Mouse (Mus musculus) forebrain, embryonic 12.5 days (tissue): Measurements from ENCODE around the gene Gm47995. TPM values are rescaled to one million over a fixed set of nuclear protein-coding genes. Genes with fewer than 3 reads are reported as not detected.

Experiments used
- ATAC-seq: fragments of 200-750 bp; cut with Nextera tagmentation; 2 replicates; pipeline ENCODE4 v1.8.0; 2017; ENCODE audit warnings: moderate TSS enrichment; ENCODE audit not compliant: low FRiP score
- H3K27ac ChIP-seq: fragments of 300-500 bp; sonication (generic); 2 replicates; pipeline ENCODE4 v1.5.1; 2016; ENCODE audit warnings: mild to moderate bottlenecking
- H3K27me3 ChIP-seq: fragments of 300-500 bp; sonication (generic); 2 replicates; pipeline ENCODE4 v1.6.1; 2016; ENCODE audit warnings: mild to moderate bottlenecking
- H3K36me3 ChIP-seq: fragments of 300-500 bp; sonication (generic); replicated peaks from 2 replicates; pipeline ENCODE4 v1.6.1; 2016; ENCODE audit warnings: mild to moderate bottlenecking
- H3K4me1 ChIP-seq: fragments of 300-500 bp; sonication (generic); 2 replicates; pipeline ENCODE4 v1.6.1; 2016
- H3K4me2 ChIP-seq: fragments of 300-500 bp; sonication (generic); 2 replicates; pipeline ENCODE4 v1.6.1; 2016; ENCODE audit warnings: mild to moderate bottlenecking, moderate library complexity
- H3K4me3 ChIP-seq: fragments of 300-500 bp; sonication (generic); replicated peaks from 2 replicates; pipeline ENCODE4 v1.5.1; 2016; ENCODE audit warnings: mild to moderate bottlenecking
- H3K9ac ChIP-seq: fragments of 300-500 bp; sonication (generic); 2 replicates; pipeline ENCODE4 v1.6.1; 2016; ENCODE audit warnings: mild to moderate bottlenecking
- H3K9me3 ChIP-seq: fragments of 300-500 bp; sonication (generic); 2 replicates; pipeline ENCODE4 v1.6.1; 2016
- WGBS: fragments of 180-500 bp; shearing (Covaris S2); methylation state at CpG from one replicate; pipeline ENCODE4 v1.1.7; 2016; 5-methylcytosine and 5-hydroxymethylcytosine counted together
- polyA plus RNA-seq: library from polyadenylated mRNA; unstranded; fragments of >200 nt; fragmentation: Nextera tagmentation; extraction: Ambion mirVana; gene quantifications from 2 replicates; pipeline ENCODE4 v1.2.1, GENCODE M21; 2016

The Gm47995 gene
- polyA plus RNA-seq, 1 experiment from 2014 or later, result not detected

- no peaks in the 10 kb centered on the region for H3K9me3 ChIP-seq
- 91% methylated on average over 4 of the region's 4 CpGs for WGBS
- no peak overlapping the region for H3K4me2 ChIP-seq
- H3K27ac ChIP-seq, result no peak overlapping the region
- no peak overlapping the region for H3K4me3 ChIP-seq
- no peaks in the 10 kb centered on the region for H3K4me1 ChIP-seq
- H3K9ac ChIP-seq, result no peak overlapping the region
- ATAC-seq, result no peak
- no peaks in the 10 kb centered on the region for H3K36me3 ChIP-seq
- no peaks in the 10 kb centered on the region for H3K27me3 ChIP-seq
These were observed 46.5 kb downstream of the Gm47995 start for GRCm38 (mm10) chr1:151244761-151245160.

- no peaks in the 10 kb centered on the region for H3K36me3 ChIP-seq
- no peaks in the 10 kb centered on the region for H3K9me3 ChIP-seq
- no peak overlapping the region for H3K9ac ChIP-seq
- ATAC-seq, result no peak
- H3K27me3 ChIP-seq, result no peaks in the 10 kb centered on the region
- no peaks in the 10 kb centered on the region for H3K4me1 ChIP-seq
- no peak overlapping the region for H3K4me3 ChIP-seq
- H3K27ac ChIP-seq, result no peak overlapping the region
- 92% methylated on average over 10 of the region's 10 CpGs for WGBS
- no peak overlapping the region for H3K4me2 ChIP-seq
These were observed 46.9 kb downstream of the Gm47995 start for GRCm38 (mm10) chr1:151245165-151245564.

GRCm38 (mm10) chr1:151245846-151246245 is 47.6 kb downstream of the Gm47995 start:
- Histone ChIP-seq H3K9ac (no peak overlapping the region), H3K36me3 (no peaks in the 10 kb centered on the region), H3K4me1 (peaks cover 2% of the 10 kb centered on the region; the same call in 1 of the 2 replicates), H3K27me3 (no peaks in the 10 kb centered on the region), H3K9me3 (no peaks in the 10 kb centered on the region), H3K27ac (no peak overlapping the region), H3K4me3 (no peak overlapping the region), H3K4me2 (no peak overlapping the region)
- WGBS, result 64% methylated on average over 2 of the region's 2 CpGs
- ATAC-seq, result no peak

Other genes with a start within 250 kb of the Gm47995 start
- 4.9 and 8.1 TPM in 2 replicates for gene Hmcn1, start 205.0 kb upstream of the Gm47995 start, polyA plus RNA-seq
- gene Gm47985, start 15.9 kb upstream of the Gm47995 start, polyA plus RNA-seq, result 0.65 and 0.95 TPM in 2 replicates
- 0.17 TPM in 1 of 2 replicates, not detected in the other for gene Gm8947, start 6.1 kb upstream of the Gm47995 start, polyA plus RNA-seq
- gene 3110040M04Rik, start 5.7 kb downstream of the Gm47995 start, polyA plus RNA-seq, result 0.60 TPM in 1 of 2 replicates, not detected in the other
- gene Gm47996, start 11.7 kb downstream of the Gm47995 start, polyA plus RNA-seq, result not detected in 2 replicates
- 446 and 474 TPM in 2 replicates for gene Ivns1abp, start 146.0 kb downstream of the Gm47995 start, polyA plus RNA-seq
- gene Swt1, start 230.0 kb downstream of the Gm47995 start, polyA plus RNA-seq, result 26.9 and 27.1 TPM in 2 replicates
- 60.1 and 63.3 TPM in 2 replicates for gene Trmt1l, start 230.1 kb downstream of the Gm47995 start, polyA plus RNA-seq